17 mouse cellular contexts compared by ENCODE assay signal in the genomic region with DNA sequence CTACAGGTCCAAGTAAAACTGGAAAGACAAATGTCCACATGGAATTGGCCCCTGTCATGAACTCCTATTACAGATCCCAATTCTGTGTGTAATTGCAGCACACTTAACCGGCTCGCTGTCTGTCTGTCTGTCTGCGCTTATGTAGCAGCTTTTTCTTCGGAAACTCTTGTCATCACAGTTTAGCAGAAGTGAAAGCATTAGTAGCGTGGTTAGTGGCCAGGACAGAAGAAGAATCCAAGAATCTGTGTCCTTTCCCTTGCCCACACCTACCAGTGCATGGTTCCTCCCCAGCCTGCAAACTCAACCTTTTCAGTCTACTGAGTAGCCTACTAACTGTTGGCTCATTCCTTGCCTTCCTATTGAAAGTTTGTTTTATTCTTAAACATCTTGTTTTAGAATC.
A peak's percentile ranks its signal among the peaks of the same experiment; 100 is the strongest.
DNase-seq lines count a peak whose midpoint lies in the region; ATAC-seq and TF ChIP-seq lines count a peak whose summit lies in the region.
"Had no signal": no experiment of that assay in that cellular context is flagged by ENCODE, and none has a peak within 500 bp of the region (broad histone marks: within the 10 kb centered on the region; RNA-seq: fewer than 3 reads in every experiment).

No protein-coding gene starts in this region.

- no peaks in the 10 kb centered on the region for H3K36me3 ChIP-seq in spleen, adult 2 months (ENCODE audit: control insufficient read depth, insufficient read depth, low read length)
- no peaks in the 10 kb centered on the region for H3K36me3 ChIP-seq in liver, embryonic 16.5 days (ENCODE audit: control insufficient read depth, insufficient read depth)
- H3K36me3 ChIP-seq in stomach, postnatal 0 days (ENCODE audit: control insufficient read depth, insufficient read depth, low read length) = no peaks in the 10 kb centered on the region
- no peaks in the 10 kb centered on the region for H3K36me3 ChIP-seq in midbrain, embryonic 13.5 days
- H3K36me3 ChIP-seq: limb, embryonic 12.5 days; midbrain, embryonic 10.5 days had no signal

- H3K9ac ChIP-seq in liver, embryonic 16.5 days (ENCODE audit: low read depth, low read length) = no peak overlapping the region
- H3K9ac ChIP-seq in stomach, postnatal 0 days (ENCODE audit: low read length) = no peak overlapping the region
- H3K9ac ChIP-seq in midbrain, embryonic 13.5 days (replicated peaks) = no peak overlapping the region
- H3K9ac ChIP-seq: forebrain, embryonic 13.5 days; limb, embryonic 12.5 days had no signal

- 31% methylated on average over 5 of the region's 5 CpGs for WGBS in spleen, adult 2 months
- 64% methylated on average over 5 of the region's 5 CpGs for WGBS in liver, embryonic 16.5 days (ENCODE audit: insufficient replicate concordance)
- 80% methylated on average over 5 of the region's 5 CpGs for WGBS in stomach, postnatal 0 days
- WGBS in midbrain, embryonic 13.5 days = 99% methylated on average over 5 of the region's 5 CpGs

- TF ChIP-seq CTCF in layer of hippocampus, adult 2 months (conservative IDR thresholded peaks at IDR 0.05) = no peak
- TF ChIP-seq CTCF in spleen, adult 2 months (IDR thresholded peaks at IDR 0.05; ENCODE audit: extremely low read depth, insufficient read depth, insufficient read length, insufficient replicate concordance) = no peak
- no peak for TF ChIP-seq CTCF in stomach, postnatal 0 days (IDR thresholded peaks at IDR 0.05; ENCODE audit: low read depth)

- ATAC-seq in liver, embryonic 16.5 days (ENCODE audit: low read depth) = no peak
- ATAC-seq in stomach, postnatal 0 days (ENCODE audit: low FRiP score, low TSS enrichment) = no peak
- no peak for ATAC-seq in midbrain, embryonic 13.5 days
- ATAC-seq: forebrain, embryonic 13.5 days; hindbrain, postnatal 0 days had no signal

- no peak overlapping the region for H3K4me2 ChIP-seq in liver, embryonic 16.5 days (ENCODE audit: low read depth, low read length)
- no peak overlapping the region for H3K4me2 ChIP-seq in stomach, postnatal 0 days (replicated peaks; ENCODE audit: low read depth)
- no peak overlapping the region for H3K4me2 ChIP-seq in midbrain, embryonic 13.5 days (replicated peaks)
- H3K4me2 ChIP-seq: forebrain, embryonic 13.5 days; limb, embryonic 12.5 days had no signal

- H3K4me3 ChIP-seq in layer of hippocampus, adult 2 months = no peak overlapping the region
- no peak overlapping the region for H3K4me3 ChIP-seq in spleen, adult 2 months (ENCODE audit: extremely low read depth, insufficient read depth, insufficient read length)
- no peak overlapping the region for H3K4me3 ChIP-seq in liver, embryonic 16.5 days (ENCODE audit: low read depth, low read length)
- H3K4me3 ChIP-seq in stomach, postnatal 0 days (ENCODE audit: low read depth, low read length) = no peak overlapping the region
- H3K4me3 ChIP-seq in midbrain, embryonic 13.5 days (replicated peaks) = no peak overlapping the region
- H3K4me3 ChIP-seq: forebrain, embryonic 13.5 days; left cerebral cortex, adult 2 months; limb, embryonic 12.5 days; midbrain, embryonic 10.5 days; myocyte had no signal

- 0 out of 2 replicates have a peak overlapping the region, but pooled peaks have one; percentile 37 for H3K27ac ChIP-seq in layer of hippocampus, adult 2 months
- peak overlapping the region; percentile 37; the same call in 1 of the 2 replicates for H3K27ac ChIP-seq in spleen, adult 2 months (ENCODE audit: insufficient read depth, low read length)
- H3K27ac ChIP-seq in liver, embryonic 16.5 days (ENCODE audit: low read length) = peak overlapping the region; percentile 67; the same call in 1 of the 2 replicates
- H3K27ac ChIP-seq in stomach, postnatal 0 days (replicated peaks) = no peak overlapping the region
- H3K27ac ChIP-seq in midbrain, embryonic 13.5 days = no peak overlapping the region
- H3K27ac ChIP-seq: forebrain, embryonic 13.5 days; left cerebral cortex, adult 2 months; limb, embryonic 12.5 days had no signal

- TF ChIP-seq POLR2A in spleen, adult 2 months (IDR thresholded peaks at IDR 0.05; ENCODE audit: low read depth, low read length) = no peak

- no peak for DNase-seq in layer of hippocampus, adult 2 months (ENCODE audit: low spot score in 2 of 2)
- DNase-seq in layer of hippocampus, adult 11-12 months (ENCODE audit: low spot score) = no peak
- peak in 1 of 2 experiments; percentile 49 for DNase-seq in spleen, adult 2 months (ENCODE audit: low read depth in 1 of 2, low spot score in 2 of 2)
- no peak for DNase-seq in spleen, postnatal 14 days (ENCODE audit: low spot score in 2 of 2)
- DNase-seq in stomach, postnatal 0 days (ENCODE audit: low spot score) = peak; percentile 6
- DNase-seq in gastrocnemius, adult 18-20 months (ENCODE audit: low spot score) = no peak
- DNase-seq: cerebellum, adult 8-10 months; right cerebral cortex, adult 18-20 months; thymus, adult 18-20 months had no signal

- H3K27me3 ChIP-seq in spleen, adult 2 months (ENCODE audit: control insufficient read depth, insufficient read depth, low read length) = no peaks in the 10 kb centered on the region
- H3K27me3 ChIP-seq in liver, embryonic 16.5 days (ENCODE audit: control insufficient read depth, insufficient read depth, low read depth, low read length) = no peaks in the 10 kb centered on the region
- H3K27me3 ChIP-seq in stomach, postnatal 0 days (ENCODE audit: control insufficient read depth, insufficient read depth, low read length) = no peaks in the 10 kb centered on the region
- no peaks in the 10 kb centered on the region for H3K27me3 ChIP-seq in midbrain, embryonic 13.5 days
- H3K27me3 ChIP-seq: forebrain, embryonic 13.5 days; limb, embryonic 12.5 days had no signal

- peaks cover 37% of the 10 kb centered on the region for H3K4me1 ChIP-seq in spleen, adult 2 months (ENCODE audit: control insufficient read depth, insufficient read depth, insufficient read length)
- H3K4me1 ChIP-seq in liver, embryonic 16.5 days (ENCODE audit: control insufficient read depth, low read depth, low read length) = no peaks in the 10 kb centered on the region
- no peaks in the 10 kb centered on the region for H3K4me1 ChIP-seq in stomach, postnatal 0 days (replicated peaks; ENCODE audit: control insufficient read depth, insufficient read depth)
- H3K4me1 ChIP-seq in midbrain, embryonic 13.5 days (replicated peaks) = peaks cover 6% of the 10 kb centered on the region; the same call in 1 of the 2 replicates

- no peaks in the 10 kb centered on the region for H3K9me3 ChIP-seq in liver, embryonic 16.5 days (replicated peaks; ENCODE audit: control insufficient read depth, low read length)
- H3K9me3 ChIP-seq in stomach, postnatal 0 days (ENCODE audit: control insufficient read depth, low read length) = no peaks in the 10 kb centered on the region
- H3K9me3 ChIP-seq in midbrain, embryonic 13.5 days = no peaks in the 10 kb centered on the region
- H3K9me3 ChIP-seq: forebrain, embryonic 13.5 days; limb, embryonic 12.5 days; midbrain, embryonic 10.5 days had no signal

- no peak for TF ChIP-seq EP300 in stomach, postnatal 0 days (optimal IDR thresholded peaks at IDR 0.05)

Comparison
In these comparisons a context has a peak if more than half of its experiments do, and no peak if none do; other contexts are left out.
1. H3K27ac ChIP-seq: peak in layer of hippocampus, adult 2 months (single experiment), spleen, adult 2 months (single experiment) and liver, embryonic 16.5 days (single experiment); none in stomach, postnatal 0 days (single experiment) and midbrain, embryonic 13.5 days (single experiment).